Mouse (Mus musculus) left cerebral cortex, adult 2 months (tissue): ENCODE data around the gene Lss. TPM values are rescaled to one million over a fixed set of nuclear protein-coding genes. Genes with fewer than 3 reads are reported as not detected.

ENCODE experiments used
- DNase-seq, 2 experiments: peaks; one replicate each; pipeline ENCODE4 v3.0.0; 2021 to 2022; ENCODE audit warnings: low spot score in 2 of 2, mixed read lengths in 1 of 2; ENCODE audit errors: extremely low spot score in 1 of 2
- H3K27ac ChIP-seq: fragments of 200-600 bp; 2 replicates; pipeline ENCODE4 v1.8.1; 2022
- H3K4me3 ChIP-seq: fragments of 200-600 bp; 2 replicates; pipeline ENCODE4 v1.8.1; 2022
- CTCF ChIP-seq: fragments of 200-600 bp; IDR thresholded peaks from 2 replicates; pipeline ENCODE4 v1.8.1; 2022; ENCODE audit warnings: antibody characterized with exemption, mild to moderate bottlenecking, moderate library complexity
- intact Hi-C: fragments of 180-260 bp; cut with DNase I; formaldehyde crosslinking; loops from one replicate; pipeline ENCODE4 v1.15.1; 2025
- long read RNA-seq, 2 experiments: library from polyadenylated mRNA; stranded (forward); transcript quantifications; one replicate each; pipeline ENCODE4 v2.0.0; 2021; ENCODE audit warnings: borderline mapping rate in 2 of 2
- total RNA-seq, 2 experiments: library from RNA; stranded (reverse); gene quantifications; 2 replicates each; pipeline ENCODE4 v1.2.3; 2021

Lss gene
- total RNA-seq = 10 to 100 TPM; 38.8 to 44.1 TPM
- long read RNA-seq, experiment 1, full-length matches to known transcripts = 29 of 37 reads
- long read RNA-seq, experiment 1, partial matches to known transcripts = 2 of 37 reads
- long read RNA-seq, experiment 1, other reads (novel, unspliced or antisense) = 6 of 37 reads
- long read RNA-seq, experiment 2, full-length matches to known transcripts = 9 of 17 reads
- long read RNA-seq, experiment 2, partial matches to known transcripts = 3 of 17 reads
- long read RNA-seq, experiment 2, other reads (novel, unspliced or antisense) = 5 of 17 reads

DNA sequence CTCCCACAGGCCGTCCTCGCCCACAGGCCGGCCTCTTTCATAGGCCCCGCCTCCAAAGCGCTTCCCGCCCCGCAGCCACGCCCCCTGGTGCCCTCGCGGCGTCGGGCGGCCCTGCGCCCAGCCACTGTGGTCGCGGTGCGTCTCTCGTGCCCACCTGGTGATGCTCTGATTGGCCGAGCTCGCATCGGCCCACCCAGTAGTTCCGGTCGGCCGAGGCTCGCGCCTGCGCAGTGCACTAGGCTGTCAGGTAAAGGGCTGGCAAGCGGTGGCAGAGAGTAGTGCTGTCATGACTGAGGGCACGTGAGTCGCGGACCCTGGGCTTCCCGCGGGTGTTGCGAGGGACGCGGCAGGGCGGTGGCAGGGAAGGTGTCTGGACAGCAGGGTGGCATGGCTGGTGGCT, at the start of gene Lss:
Gene Lss (plus strand): TSS at position 214 of the 400 bp plus-strand sequence.
- TF ChIP-seq CTCF = peak; percentile 36
- intact Hi-C loops = loop anchor here (2.0 kb wide), 1 partner anchor 21 kb away; no protein-coding TSS in a partner anchor
- DNase-seq = peak; percentile 97 to 98
- Histone ChIP-seq H3K27ac (peak within 1 kb of the TSS; percentile 51), H3K4me3 (peak within 1 kb of the TSS; percentile 72)

GRCm38 (mm10) chr10:76486302-76486701, 45.1 kb upstream of the Lss start:
- intact Hi-C loops = no loop called here
- no peak for DNase-seq
- no peak for TF ChIP-seq CTCF
- Histone ChIP-seq H3K27ac (no peak overlapping the region), H3K4me3 (no peak overlapping the region)

- H3K4me3 ChIP-seq = no peak overlapping the region
- intact Hi-C loops = no loop called here
- no peak for TF ChIP-seq CTCF
- DNase-seq = no peak
- H3K27ac ChIP-seq = no peak overlapping the region
Measured at GRCm38 (mm10) chr10:76488265-76488664, 43.1 kb upstream of the Lss start.

GRCm38 (mm10) chr10:76489205-76489604, 42.2 kb upstream of the Lss start:
- Histone ChIP-seq H3K4me3 (no peak overlapping the region), H3K27ac (no peak overlapping the region)
- TF ChIP-seq CTCF = no peak
- DNase-seq = no peak
- intact Hi-C loops = no loop called here

DNA sequence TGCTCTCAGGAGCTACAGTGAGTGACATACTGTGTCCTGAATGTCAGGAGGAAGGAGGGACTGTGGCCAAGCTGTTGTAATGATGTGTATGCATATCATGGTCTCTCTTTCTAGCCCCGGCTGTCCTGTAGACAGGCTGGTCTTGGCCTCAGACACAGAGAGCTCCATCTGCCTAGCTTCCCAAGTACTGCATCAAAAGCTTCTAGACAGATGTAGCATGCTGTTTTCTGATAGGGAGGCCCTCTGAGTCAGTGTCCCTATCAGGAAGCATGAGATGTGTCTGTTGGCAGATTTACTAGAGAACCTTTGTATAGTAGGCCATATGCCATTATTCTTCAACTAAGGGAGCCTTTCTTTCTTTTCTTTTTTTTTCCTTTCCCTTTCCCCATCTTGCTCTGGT, 37.9 kb upstream of the Lss start:
- Histone ChIP-seq H3K4me3 (no peak overlapping the region), H3K27ac (no peak overlapping the region)
- intact Hi-C loops = no loop called here
- no peak for DNase-seq
- TF ChIP-seq CTCF = peak; percentile 22

DNA sequence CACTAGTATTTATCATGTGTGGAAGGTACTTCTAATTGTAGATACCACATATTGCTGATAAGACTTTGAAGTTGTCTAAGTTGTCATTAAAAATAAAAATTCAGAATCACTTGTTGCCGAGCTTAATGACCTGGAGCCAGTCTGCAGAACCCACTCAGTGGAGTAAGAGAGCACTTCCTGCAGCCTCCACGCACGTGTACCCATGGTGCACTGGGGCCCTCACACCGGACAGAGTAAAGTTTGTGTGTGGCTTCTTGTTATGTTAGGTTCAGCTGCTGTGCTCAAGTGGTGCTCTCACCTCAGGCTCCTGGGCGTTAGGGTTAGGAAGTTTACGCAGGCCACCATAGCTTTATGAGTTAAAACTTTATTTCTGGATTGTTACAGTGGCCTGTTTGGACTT, 35.9 kb upstream of the Lss start:
- H3K4me3 ChIP-seq = no peak overlapping the region
- DNase-seq = no peak
- H3K27ac ChIP-seq = no peak overlapping the region
- intact Hi-C loops = no loop called here
- no peak for TF ChIP-seq CTCF

DNA sequence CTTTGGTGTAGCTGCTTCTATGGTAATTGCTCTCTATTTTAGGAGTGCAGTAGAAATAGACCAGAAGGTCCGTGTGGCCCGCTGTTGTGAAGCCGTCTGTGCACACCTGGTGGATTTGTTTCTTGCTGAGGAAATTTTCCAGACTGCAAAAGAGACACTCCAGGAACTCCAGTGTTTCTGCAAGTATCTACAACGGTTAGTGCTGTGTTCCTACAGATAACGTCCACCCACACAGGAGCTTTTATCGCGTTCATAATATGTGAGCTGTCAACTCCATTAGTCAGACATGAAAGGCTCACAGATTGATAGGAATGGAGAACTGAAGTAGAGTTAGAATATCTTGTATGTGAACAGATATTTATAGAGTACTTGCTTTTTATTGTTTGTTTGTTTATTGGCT, 35.0 kb upstream of the Lss start:
- TF ChIP-seq CTCF = no peak
- DNase-seq = no peak
- intact Hi-C loops = no loop called here
- Histone ChIP-seq H3K27ac (no peak overlapping the region), H3K4me3 (no peak overlapping the region)

GRCm38 (mm10) chr10:76497522-76497921, 33.9 kb upstream of the Lss start:
- intact Hi-C loops = no loop called here

DNA sequence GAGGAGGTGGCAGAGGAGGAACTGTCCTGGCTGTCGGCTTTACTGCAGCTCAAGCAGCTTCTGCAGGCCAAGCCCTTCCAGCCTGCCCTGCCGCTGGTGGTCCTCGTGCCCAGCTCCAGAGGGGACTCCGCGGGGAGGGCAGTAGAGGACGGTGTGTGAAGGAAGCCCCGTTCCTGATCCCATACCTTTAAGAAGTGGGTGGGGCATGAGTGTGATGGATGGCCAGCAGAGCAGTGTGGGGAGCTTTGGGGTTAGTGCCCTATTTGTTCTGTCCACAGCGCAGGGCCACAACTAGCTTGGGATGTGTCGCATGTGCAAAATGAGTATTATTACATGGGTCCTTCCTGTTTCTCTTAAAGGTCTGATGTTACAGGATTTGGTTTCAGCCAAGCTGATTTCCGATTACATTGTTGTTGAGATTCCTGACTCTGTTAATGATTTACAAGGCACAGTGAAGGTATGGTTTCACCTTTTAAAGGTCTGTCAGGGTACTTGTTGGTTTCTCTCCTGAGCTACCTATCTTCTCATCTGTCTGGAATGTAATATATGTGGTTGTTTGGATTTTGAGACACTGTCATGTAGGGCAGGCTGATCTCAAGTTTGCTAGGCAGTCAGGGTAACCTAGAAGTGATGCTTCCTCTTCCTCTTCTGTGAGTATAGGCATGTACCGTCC, 27.0 kb upstream of the Lss start:
- Histone ChIP-seq H3K4me3 (no peak overlapping the region), H3K27ac (no peak overlapping the region)
- TF ChIP-seq CTCF = no peak
- intact Hi-C loops = no loop called here
- DNase-seq = no peak

More at GRCm38 (mm10) chr10:76497522-76497921, 33.9 kb upstream of the Lss start:
- TF ChIP-seq CTCF = no peak
- H3K27ac ChIP-seq = no peak overlapping the region
- DNase-seq = no peak
- no peak overlapping the region for H3K4me3 ChIP-seq

GRCm38 (mm10) chr10:76505865-76506264, 25.5 kb upstream of the Lss start:
- TF ChIP-seq CTCF = no peak
- Histone ChIP-seq H3K27ac (no peak overlapping the region), H3K4me3 (no peak overlapping the region)
- intact Hi-C loops = no loop called here
- no peak for DNase-seq

GRCm38 (mm10) chr10:76512965-76513583, 18.3 kb upstream of the Lss start:
- H3K4me3 ChIP-seq = no peak overlapping the region
- H3K27ac ChIP-seq = no peak overlapping the region
- TF ChIP-seq CTCF = peak; percentile 57
- intact Hi-C loops = no loop called here
- peak; percentile 25 to 37 for DNase-seq

- no peak for TF ChIP-seq CTCF
- H3K4me3 ChIP-seq = peak overlapping the region; percentile 72
- 0 out of 2 replicates have a peak overlapping the region, but pooled peaks have one; percentile 37 for H3K27ac ChIP-seq
- intact Hi-C loops = loop anchor here (2.0 kb wide), 1 partner anchor 20 kb away; no protein-coding TSS in a partner anchor
- peak in 1 of 2 experiments; percentile 21 for DNase-seq
Measured at GRCm38 (mm10) chr10:76530922-76531321, 466 bp upstream of the Lss start.
